Mouse (Mus musculus): ENCODE data around the gene Ghrh.

- TF ChIP-seq CTCF (conservative IDR thresholded peaks at IDR 0.05; ENCODE audit: low read length), result no peak
- TF ChIP-seq POU5F1 (IDR thresholded peaks at IDR 0.05; ENCODE audit: borderline replicate concordance, low read length), result no peak
Observed at GRCm38 (mm10) chr2:157360028-157360427, 12.7 kb upstream of the Ghrh start.
